Mouse (Mus musculus) small intestine, adult 10 weeks (tissue): ENCODE measurements around the gene Ift27. TPM values are rescaled to one million over a fixed set of nuclear protein-coding genes. Genes with fewer than 3 reads are reported as not detected.

Experiments
- polyA plus RNA-seq: library from polyadenylated mRNA; stranded (reverse); fragments of 350-450 nt; fragmentation: Illumina TruSeq; extraction: RNeasy Lipid Tissue Mini Kit (QIAGEN cat#74804); gene quantifications from one replicate; pipeline ENCODE4 v1.2.3, GENCODE M21; 2014; ENCODE audit warnings: low replicate concordance

The Ift27 gene
- not detected for polyA plus RNA-seq

DNA sequence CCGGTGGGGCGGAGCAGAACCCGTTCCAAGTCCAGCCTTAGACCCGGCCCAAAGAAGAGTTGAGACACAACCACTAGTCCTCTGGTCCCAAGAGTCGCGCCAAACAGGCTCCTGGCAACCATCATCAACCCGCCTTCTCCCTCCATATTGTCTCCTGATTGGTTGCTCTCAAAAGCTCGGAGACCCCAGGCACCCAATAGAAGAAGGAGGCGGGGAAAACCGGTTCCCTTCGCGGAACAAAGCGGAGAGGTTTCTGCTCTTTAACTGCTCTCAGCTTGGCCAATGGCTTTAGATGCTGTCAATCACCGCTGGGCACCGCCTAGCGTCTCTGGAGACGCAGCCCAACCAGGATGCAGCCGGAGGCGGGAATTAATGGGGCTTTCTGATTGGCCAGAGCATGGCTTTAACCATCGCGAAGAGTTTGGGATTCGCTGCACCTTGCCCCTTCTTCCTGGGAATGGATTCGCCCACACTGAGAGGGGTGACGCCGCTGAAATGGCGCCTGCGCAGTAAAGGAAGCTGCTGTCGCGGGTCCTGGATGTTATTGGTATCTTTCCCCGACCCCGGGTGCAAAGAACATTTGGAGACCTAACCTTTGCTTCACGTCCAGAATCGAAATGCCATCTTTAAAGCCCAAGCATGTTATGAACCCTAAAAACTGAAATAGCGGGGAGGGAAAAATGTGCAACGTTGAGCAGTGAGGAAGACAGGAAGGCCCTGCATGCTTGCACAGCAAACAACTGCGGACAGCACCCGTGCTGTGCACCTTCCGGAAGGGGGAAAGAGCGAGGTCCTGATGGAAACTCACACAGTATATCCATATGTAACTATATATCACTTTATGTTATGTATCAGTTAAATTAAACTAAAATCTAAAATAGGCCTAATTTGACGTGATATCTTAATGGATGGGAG, at the start of gene Ift27:
Gene Ift27 (minus strand): TSS at position 136 of the 915 bp plus-strand sequence.

DNA sequence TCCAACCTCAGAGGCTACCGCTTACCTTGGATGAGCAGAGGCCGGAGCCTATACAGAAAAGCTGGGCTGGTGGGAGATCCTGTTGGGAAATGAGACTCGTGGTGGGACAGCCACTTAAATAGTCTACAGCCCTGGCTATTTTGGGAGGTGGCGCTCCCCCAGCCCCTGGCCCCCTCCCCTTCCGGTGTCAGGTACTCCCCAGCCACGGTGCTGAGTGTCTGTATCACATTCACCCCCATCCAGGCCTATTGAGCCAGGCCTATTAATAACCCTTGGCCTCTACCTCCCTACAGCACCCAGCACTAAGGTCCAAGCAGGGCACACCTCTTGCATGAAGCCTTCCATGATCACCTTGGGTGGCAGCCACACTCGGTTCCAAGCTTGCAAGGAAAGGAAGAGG, 32.4 kb upstream of the Ift27 start, which contains the start of gene Pvalb:
Gene Pvalb (minus strand): TSS at position 89 of the 400 bp plus-strand sequence.

DNA sequence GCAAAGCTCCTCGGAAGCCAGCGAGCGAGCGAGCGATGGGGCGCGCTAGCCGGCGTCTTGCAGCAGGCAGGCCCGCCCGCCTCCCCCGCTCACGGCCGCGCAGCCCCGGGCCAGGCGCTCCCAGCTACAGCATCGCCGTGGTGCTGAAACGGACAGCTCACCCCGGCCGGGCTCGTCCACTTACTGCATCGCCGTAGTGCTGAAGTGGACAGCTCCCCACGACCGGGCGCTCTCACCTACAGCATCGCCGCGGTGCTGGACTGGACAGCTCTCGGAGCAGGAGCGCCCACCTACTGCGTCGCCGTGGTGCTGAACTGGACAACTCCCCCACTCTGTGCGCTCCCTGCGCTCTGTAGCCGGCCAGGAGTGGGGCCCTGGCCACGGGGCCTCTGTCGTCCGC, 54.2 kb downstream of the Ift27 start, which contains the start of gene Cacng2:
Gene Cacng2 (minus strand): TSS at position 325 of the 400 bp plus-strand sequence.

Other genes starting within 250 kb of the Ift27 start
- 68.4 TPM for gene Txn2, start 245.1 kb downstream of the Ift27 start, polyA plus RNA-seq
- 1.0 TPM for gene Foxred2, start 217.4 kb downstream of the Ift27 start, polyA plus RNA-seq
- 8.1 TPM for gene Eif3d, start 203.3 kb downstream of the Ift27 start, polyA plus RNA-seq
- not detected for gene Cacng2, start 54.1 kb downstream of the Ift27 start, polyA plus RNA-seq
- gene Pvalb, start 32.3 kb upstream of the Ift27 start, polyA plus RNA-seq: not detected
- 0.48 TPM for gene Ncf4, start 70.7 kb upstream of the Ift27 start, polyA plus RNA-seq
- gene Csf2rb2, start 131.6 kb upstream of the Ift27 start, polyA plus RNA-seq: 1.2 TPM
- 2.9 TPM for gene Csf2rb, start 151.6 kb upstream of the Ift27 start, polyA plus RNA-seq
- gene Tex33, start 221.8 kb upstream of the Ift27 start, polyA plus RNA-seq: not detected
- gene Tst, start 231.8 kb upstream of the Ift27 start, polyA plus RNA-seq: 0.33 TPM
- not detected for gene Mpst, start 232.3 kb upstream of the Ift27 start, polyA plus RNA-seq